Mouse (Mus musculus): ENCODE data around the gene Spsb1.

DNA sequence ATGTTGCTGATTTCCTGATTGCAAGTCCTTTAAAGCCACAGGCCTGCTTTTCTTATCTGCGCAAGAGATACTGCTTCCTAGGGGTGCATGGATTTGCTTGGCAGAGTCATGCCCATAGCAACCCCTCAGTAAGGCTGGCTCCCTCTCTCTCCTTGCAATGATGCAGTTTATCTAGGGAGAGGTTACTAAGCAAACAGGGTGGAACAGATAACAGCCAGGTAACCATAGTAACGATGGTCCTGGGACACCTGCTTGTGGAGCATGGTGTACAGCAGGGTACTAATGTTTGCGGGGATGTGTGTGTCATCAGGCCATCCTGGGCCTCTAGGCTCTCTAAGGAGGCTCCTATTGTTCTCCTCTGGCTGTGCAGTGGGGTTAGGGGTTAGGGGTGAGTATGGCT is 97.2 kb downstream of the Spsb1 start:
- TF ChIP-seq POLR2A (IDR thresholded peaks at IDR 0.05; ENCODE audit: borderline replicate concordance, control insufficient read depth, low read depth, low read length) (no peak), CTCF (IDR thresholded peaks at IDR 0.05; ENCODE audit: control insufficient read depth, insufficient read depth, low read length) (no peak)

Measured in bone marrow, adult 2 months (tissue).